Mouse (Mus musculus) G1E (cell line): ENCODE measurements at regions not wholly inside any gene's neighbourhood (a gene's known extent, or its start where the extent isn't known, plus 50 kb on each side); places are given as distances from the start of the nearest gene placed in this dataset.

Experiments used
- ATAC-seq: 2 replicates; pipeline ENCODE4 v1.8.0; 2016; ENCODE audit warnings: mild to moderate bottlenecking; ENCODE audit not compliant: insufficient number of reproducible peaks, poor library complexity, low FRiP score, severe bottlenecking; ENCODE audit errors: extremely low read depth
- DNase-seq: peaks from one replicate; pipeline ENCODE4 v3.0.0; 2012; ENCODE audit warnings: low spot score
- H3K27me3 ChIP-seq: 2 replicates; pipeline ENCODE4 v1.6.1; 2012; ENCODE audit warnings: mild to moderate bottlenecking, low read length, inconsistent platforms; ENCODE audit not compliant: insufficient read depth
- H3K36me3 ChIP-seq: replicated peaks from 2 replicates; pipeline ENCODE3; 2012; ENCODE audit warnings: mild to moderate bottlenecking, inconsistent platforms
- H3K4me1 ChIP-seq: 2 replicates; pipeline ENCODE4 v1.6.1; 2012; ENCODE audit warnings: low read depth, low read length, inconsistent platforms, mixed read lengths; ENCODE audit not compliant: insufficient read depth
- H3K4me3 ChIP-seq: 2 replicates; pipeline ENCODE4 v1.5.1; 2012; ENCODE audit warnings: low read depth, mild to moderate bottlenecking, inconsistent platforms, low read length, moderate library complexity, mixed read lengths
- H3K9me3 ChIP-seq: replicated peaks from 2 replicates; pipeline ENCODE4 v1.6.1; 2012; ENCODE audit warnings: inconsistent platforms
- CTCF ChIP-seq: IDR thresholded peaks from 2 replicates; pipeline ENCODE4 v1.5.1; 2012; ENCODE audit warnings: low read depth, low read length, inconsistent platforms, mixed read lengths
- GATA1 ChIP-seq: IDR thresholded peaks from 2 replicates; pipeline ENCODE4 v1.6.1; 2012; ENCODE audit warnings: borderline replicate concordance, low read length, inconsistent platforms, mixed read lengths
- GATA2 ChIP-seq: IDR thresholded peaks from 2 replicates; pipeline ENCODE4 v1.6.1; 2012; ENCODE audit warnings: low read depth, low read length, inconsistent platforms, borderline replicate concordance
- POLR2AphosphoS5 ChIP-seq: IDR thresholded peaks from 2 replicates; pipeline ENCODE4 v1.6.1; 2012; ENCODE audit warnings: low read depth, low read length, inconsistent platforms; ENCODE audit not compliant: insufficient replicate concordance
- TAL1 ChIP-seq: conservative IDR thresholded peaks from 2 replicates; pipeline ENCODE4 v1.6.1; 2012; ENCODE audit warnings: low read depth, low read length, inconsistent platforms, mixed read lengths

DNA sequence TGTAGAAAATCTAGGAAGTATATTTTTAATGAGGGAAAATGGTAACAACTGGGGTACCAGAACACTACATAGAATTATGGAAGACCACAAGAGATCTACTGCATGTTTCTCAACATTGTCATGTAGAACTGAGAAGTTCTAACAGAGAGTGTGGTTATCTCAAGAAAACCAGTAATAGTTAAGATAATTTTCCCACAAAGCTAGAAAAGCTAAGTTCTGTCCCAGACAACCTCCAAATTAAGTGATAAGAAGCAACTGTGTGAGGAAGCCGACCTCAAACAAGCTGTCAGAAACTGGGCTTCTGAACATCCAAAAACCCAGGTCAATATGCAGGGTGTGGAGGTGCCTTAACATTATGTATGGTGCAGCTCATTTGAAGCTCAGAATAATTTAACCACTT lies 261.4 kb upstream of the Speer4f2 start:
- TF ChIP-seq CTCF, result no peak
- TF ChIP-seq GATA2, result no peak
- TF ChIP-seq TAL1, result no peak
- no peak for TF ChIP-seq GATA1
- no peak for TF ChIP-seq POLR2AphosphoS5
- ATAC-seq (no peak), DNase-seq (no peak)
- Histone ChIP-seq H3K9me3 (no peaks in the 10 kb centered on the region), H3K4me1 (no peaks in the 10 kb centered on the region), H3K27me3 (no peaks in the 10 kb centered on the region), H3K4me3 (no peak overlapping the region), H3K36me3 (no peaks in the 10 kb centered on the region)

DNA sequence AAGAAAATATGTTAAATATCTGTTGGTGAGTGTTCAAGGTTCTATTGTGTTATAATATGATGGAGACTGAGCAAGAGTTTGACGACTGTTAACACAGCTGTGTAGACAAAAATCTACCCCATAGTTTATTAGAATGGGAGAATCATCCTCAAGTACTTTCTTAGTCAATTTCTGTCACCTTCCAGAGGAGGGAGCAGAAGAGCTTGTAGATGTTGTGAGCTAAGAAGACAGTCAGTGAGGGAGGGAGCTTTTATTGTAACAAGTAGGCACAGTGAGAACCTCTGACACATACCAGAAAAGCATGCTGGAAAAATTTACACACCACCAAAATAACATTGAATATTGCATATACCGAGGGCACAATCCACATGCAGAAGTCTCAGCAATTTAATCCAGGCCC lies 261.0 kb upstream of the Speer4f2 start:
- Histone ChIP-seq H3K27me3 (no peaks in the 10 kb centered on the region), H3K4me3 (no peak overlapping the region), H3K9me3 (no peaks in the 10 kb centered on the region), H3K36me3 (no peaks in the 10 kb centered on the region), H3K4me1 (no peaks in the 10 kb centered on the region)
- TF ChIP-seq TAL1 (no peak), GATA2 (no peak), CTCF (no peak), POLR2AphosphoS5 (no peak), GATA1 (no peak)
- ATAC-seq (no peak), DNase-seq (no peak)

DNA sequence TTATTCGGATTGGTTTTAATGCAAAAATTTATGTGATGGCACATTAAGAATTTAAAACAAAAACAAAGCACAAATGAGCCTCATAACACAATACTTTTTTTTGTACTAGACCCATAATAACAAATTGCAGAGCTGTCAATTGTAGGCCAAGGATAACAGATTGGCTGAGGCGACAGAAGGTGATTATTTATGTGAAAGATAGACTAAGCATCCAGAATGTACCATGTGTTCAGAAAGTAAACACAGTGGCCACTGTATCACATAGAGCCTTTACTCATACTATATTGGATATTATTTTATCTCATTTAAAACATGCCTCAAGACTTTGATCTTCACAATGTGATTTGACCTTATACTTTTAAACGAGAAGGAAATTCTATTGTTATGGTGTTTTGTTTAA lies 257.9 kb upstream of the Speer4f2 start:
- DNase-seq (no peak), ATAC-seq (no peak)
- TF ChIP-seq POLR2AphosphoS5, result no peak
- no peaks in the 10 kb centered on the region for H3K36me3 ChIP-seq
- H3K9me3 ChIP-seq, result no peaks in the 10 kb centered on the region
- H3K27me3 ChIP-seq, result no peaks in the 10 kb centered on the region
- no peaks in the 10 kb centered on the region for H3K4me1 ChIP-seq
- no peak overlapping the region for H3K4me3 ChIP-seq

DNA sequence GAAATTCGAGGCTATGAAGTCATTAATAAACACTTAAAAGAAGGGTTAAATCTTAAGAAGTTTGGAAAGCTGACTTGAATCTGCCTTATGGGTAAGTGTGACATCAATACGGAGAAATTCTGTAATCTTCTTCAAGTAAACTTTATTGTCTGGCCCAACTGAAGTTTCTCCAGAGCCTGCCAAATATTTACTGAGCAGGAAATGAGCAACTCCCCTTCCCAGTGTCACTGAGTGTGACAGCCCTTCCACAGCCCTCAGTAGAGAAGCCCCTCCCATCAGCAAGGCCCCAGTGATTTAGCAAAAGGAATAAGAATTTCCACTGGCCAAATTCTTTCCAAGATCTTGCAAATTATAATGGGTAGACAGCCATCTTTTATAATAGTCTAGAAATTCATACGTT lies 256.9 kb upstream of the Speer4f2 start:
- TF ChIP-seq GATA1 (no peak), CTCF (no peak)
- DNase-seq, result no peak
- H3K9me3 ChIP-seq, result no peaks in the 10 kb centered on the region
- H3K36me3 ChIP-seq, result no peaks in the 10 kb centered on the region
- no peak for ATAC-seq
- no peak overlapping the region for H3K4me3 ChIP-seq
- H3K4me1 ChIP-seq, result no peaks in the 10 kb centered on the region
- H3K27me3 ChIP-seq, result no peaks in the 10 kb centered on the region

DNA sequence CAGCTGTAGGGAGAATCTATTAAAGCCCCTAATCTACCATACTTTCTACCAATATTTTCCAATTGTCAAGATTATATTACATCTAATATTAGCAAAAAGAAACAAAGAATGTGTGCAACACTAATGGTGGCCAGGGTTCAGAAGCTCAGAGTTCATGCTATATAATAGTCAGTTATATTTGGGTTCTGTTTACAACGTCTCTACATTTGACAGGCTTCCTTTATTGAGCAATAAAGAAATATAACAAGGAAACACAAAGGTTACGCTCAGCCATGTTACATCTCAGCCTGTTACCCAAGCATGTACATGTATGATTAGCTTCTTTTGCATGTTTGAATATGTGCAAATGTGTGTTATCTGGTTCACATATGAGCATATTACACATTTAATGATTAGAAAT lies 247.7 kb upstream of the Speer4f2 start:
- DNase-seq, result no peak
- Histone ChIP-seq H3K36me3 (no peaks in the 10 kb centered on the region), H3K9me3 (no peaks in the 10 kb centered on the region), H3K4me3 (no peak overlapping the region), H3K4me1 (no peaks in the 10 kb centered on the region), H3K27me3 (no peaks in the 10 kb centered on the region)
- ATAC-seq, result no peak
- TF ChIP-seq GATA2 (no peak), CTCF (no peak), GATA1 (no peak), POLR2AphosphoS5 (no peak), TAL1 (no peak)

DNA sequence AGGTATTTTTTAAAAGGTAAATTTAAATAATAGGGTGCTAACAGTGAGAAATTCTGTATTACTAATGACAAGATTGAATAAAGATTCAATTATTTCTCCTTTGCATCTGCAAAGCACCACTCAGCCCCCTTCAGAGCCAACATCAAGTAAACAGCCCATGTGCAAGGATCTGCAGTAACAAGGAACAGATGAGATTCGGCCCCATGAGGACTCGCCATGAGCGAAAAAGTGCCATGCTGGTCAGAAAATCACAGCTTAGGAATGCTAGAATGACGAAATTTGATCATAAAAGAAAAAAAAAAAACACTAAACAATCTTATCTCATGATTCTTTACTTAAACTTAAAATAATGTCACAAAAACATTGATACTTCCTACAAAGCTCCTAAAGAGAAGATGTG lies 245.5 kb upstream of the Speer4f2 start:
- Histone ChIP-seq H3K9me3 (no peaks in the 10 kb centered on the region), H3K36me3 (no peaks in the 10 kb centered on the region), H3K27me3 (no peaks in the 10 kb centered on the region), H3K4me3 (no peak overlapping the region), H3K4me1 (no peaks in the 10 kb centered on the region)
- no peak for ATAC-seq
- DNase-seq, result no peak
- TF ChIP-seq GATA1, result no peak
- TF ChIP-seq GATA2, result no peak
- TF ChIP-seq TAL1, result no peak
- no peak for TF ChIP-seq POLR2AphosphoS5
- TF ChIP-seq CTCF, result no peak

DNA sequence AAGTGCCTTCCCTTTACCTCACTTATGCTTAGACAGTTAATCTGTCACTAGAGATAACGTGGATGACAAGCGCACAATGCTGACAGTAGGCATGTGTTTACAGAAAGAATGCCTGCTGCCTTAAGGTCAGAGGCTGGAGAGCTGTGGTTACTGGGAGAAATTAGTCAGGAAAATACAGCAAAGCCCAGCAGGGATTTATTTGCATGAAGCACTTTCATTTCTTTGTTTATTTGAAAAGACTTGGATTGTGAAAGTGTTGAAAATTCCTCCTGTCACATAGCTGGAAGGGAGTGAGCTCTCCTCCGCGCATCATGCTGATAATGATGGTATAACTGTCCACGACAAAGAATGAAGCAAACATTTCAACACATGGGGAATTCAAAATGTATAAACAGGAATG lies 237.5 kb upstream of the Speer4f2 start:
- Histone ChIP-seq H3K27me3 (no peaks in the 10 kb centered on the region), H3K9me3 (no peaks in the 10 kb centered on the region), H3K4me1 (no peaks in the 10 kb centered on the region), H3K4me3 (no peak overlapping the region), H3K36me3 (no peaks in the 10 kb centered on the region)
- no peak for ATAC-seq
- TF ChIP-seq GATA1 (no peak), POLR2AphosphoS5 (no peak), CTCF (no peak), GATA2 (no peak), TAL1 (no peak)
- no peak for DNase-seq
